Mouse (Mus musculus) spleen, postnatal 36 days (tissue): ENCODE measurements around the gene Cryab.

Source experiments
- DNase-seq, 2 experiments: peaks; one replicate each; pipeline ENCODE4 v3.0.0; 2022; ENCODE audit warnings: low spot score in 2 of 2, mixed read lengths in 1 of 2

The Cryab gene

DNA sequence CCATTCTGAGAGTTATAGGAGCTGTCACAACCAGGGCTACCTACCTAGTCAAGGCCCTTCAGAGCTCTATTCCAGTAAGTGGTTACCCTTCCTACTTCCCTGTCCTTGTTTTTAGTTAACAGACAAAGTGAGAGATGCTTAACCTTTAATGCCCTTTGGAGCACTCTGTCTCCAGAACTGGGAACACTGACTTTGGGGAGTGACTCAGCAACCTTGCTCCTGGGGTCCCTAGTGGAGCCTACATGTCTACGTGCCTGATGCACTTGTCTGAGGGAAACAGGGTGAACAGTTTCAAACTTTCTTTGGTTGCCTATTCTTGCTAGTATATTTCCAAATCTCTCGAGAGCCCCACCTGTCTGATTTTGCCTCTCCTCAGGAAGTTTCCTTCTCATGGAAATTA is 8.4 kb upstream of the Cryab start:
- DNase-seq: no peak

DNA sequence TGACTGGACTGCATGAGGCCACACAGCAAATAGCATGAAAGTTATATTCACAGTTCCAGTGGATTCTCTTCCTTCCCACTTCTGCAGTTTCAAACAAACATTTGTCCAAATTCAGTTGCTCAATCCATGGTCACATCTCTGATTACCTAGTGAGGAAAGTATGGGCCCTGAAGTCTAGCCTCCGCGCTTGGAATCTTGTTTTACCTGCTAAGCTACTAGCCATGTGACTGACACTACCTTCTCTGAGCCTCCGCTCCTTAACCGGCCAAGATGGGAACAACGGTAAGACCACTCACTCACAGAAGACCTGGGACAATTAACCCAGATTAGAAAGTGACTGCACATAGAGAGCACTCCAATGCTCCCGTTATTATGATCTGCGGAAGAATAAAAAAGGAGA is 5.3 kb upstream of the Cryab start:
- DNase-seq: no peak

DNA sequence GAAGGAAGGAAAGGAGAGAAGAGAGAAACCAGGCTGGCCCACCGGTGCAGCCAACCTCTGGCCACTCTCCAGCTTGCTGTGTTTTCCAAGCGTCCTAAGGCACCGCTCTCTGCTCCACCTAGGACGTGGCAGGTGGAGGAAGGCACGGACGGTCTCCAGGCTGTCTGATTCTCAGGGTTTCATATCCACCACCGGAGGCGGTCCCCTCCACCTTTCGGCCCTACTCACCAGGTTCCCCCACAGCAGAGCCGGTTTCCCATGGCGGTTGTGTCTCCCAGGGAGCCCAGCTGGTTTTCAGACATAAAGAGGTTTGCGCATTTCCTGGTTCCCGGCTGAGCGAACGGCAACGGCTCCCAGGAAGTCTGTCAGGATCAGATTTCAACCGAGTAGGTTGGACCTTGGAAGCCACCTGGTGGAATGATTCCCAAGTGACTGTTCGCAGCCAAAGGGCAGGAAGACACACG is 4.9 kb upstream of the Cryab start, which contains the start of gene 2310030G06Rik:
Gene 2310030G06Rik (minus strand): TSS at position 323 of the 464 bp plus-strand sequence.
- DNase-seq: no peak

DNA sequence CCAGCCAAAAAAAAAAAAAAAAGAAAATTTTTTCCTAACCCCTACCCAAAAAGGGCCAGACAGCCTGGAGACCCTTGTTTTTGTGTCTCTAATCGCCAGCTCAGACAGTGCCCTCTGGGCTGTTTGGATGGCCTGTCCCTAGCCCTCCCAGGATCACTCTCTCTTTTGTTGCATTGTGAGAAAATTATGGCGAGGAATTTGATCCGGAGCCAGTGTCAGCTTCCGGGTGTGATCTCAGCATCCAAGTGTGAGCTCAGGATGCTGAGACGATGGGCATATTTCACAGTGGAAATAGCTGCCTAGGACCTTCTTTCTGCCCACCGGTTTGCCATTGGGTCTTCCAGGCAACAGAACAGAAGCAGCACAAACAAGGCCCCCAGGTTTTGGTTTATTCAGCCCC is 419 bp upstream of the Cryab start:
- DNase-seq: no peak

DNA sequence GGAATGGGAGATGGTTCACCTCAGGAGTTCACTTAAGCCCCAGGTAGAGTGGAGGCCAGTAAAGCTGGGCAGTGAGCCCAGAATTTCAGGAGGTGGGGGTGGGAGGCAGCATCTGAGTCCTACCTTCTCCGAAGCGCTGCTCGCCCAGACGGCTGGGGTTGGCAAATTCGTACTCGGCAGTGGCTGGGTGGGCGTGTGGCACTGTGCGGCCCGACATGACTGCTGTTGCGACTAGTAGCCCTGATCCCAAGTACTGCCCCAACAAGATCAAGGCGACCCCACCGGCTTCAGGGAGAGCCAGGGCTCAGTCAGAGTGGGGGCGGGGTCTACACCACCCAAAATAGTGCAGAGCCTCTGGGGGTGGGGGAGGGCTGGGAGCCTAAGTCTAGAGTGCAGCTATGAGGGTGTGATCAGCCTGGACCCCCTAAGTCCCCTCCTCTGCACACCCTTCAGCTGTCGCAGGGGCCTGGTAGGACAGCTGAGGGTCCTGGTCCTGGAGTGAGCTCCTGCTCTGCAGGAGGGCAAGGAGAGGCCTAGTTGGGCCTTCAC is 1.0 kb downstream of the Cryab start, which contains the start of gene Hspb2:
Gene Hspb2 (minus strand): TSS at position 301 of the 549 bp plus-strand sequence.
- DNase-seq: no peak

DNA sequence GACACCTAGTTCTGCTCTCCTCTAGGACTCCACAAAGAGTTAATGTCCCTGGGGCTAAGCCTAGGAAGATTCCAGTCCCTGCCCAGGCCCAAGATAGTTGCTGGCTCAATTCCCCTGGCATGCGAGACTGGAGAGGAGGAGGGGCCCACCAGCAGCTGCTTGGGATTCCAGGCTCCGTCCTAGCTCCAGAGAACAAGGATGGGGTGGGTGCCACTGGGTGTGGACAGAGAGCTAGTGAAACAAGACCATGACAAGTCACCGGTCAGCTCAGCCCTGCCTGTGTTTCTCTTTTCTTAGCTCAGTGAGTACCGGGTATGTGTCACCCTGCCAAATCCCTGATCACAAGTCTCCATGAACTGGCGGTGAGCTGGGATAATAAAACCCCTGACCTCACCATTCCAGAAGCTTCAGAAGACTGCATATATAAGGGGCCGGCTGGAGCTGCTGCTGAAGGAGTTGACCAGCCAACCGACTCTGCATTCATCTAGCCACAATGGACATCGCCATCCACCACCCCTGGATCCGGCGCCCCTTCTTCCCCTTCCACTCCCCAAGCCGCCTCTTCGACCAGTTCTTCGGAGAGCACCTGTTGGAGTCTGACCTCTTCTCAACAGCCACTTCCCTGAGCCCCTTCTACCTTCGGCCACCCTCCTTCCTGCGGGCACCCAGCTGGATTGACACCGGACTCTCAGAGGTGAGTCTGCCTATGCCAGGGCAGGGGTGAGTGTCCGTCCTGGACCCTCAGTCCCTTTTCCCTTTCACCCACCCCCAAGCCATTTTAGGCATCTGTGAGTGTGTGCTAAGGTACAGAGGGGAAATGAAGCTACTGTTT is 1.9 kb downstream of the Cryab start:
- no peak for DNase-seq

DNA sequence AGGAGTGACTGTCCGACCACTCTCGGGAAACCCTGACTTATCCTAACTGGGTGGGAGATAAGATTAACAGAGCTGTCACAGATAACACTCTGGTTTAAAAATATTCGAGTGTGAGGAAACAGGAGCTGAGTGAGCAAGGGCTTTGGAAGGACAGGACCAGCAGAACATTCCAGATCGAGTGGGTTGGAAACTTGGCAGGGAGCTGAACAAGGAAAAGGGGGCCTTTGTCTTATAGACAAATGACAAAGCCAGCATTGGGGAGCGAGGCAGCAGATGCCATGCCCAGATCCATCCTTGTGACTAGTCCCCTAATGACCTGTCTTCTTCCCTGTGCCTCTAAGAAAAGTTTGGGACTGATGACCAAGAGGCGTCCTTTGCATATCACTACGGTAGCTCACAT is 2.8 kb downstream of the Cryab start:
- DNase-seq: no peak

DNA sequence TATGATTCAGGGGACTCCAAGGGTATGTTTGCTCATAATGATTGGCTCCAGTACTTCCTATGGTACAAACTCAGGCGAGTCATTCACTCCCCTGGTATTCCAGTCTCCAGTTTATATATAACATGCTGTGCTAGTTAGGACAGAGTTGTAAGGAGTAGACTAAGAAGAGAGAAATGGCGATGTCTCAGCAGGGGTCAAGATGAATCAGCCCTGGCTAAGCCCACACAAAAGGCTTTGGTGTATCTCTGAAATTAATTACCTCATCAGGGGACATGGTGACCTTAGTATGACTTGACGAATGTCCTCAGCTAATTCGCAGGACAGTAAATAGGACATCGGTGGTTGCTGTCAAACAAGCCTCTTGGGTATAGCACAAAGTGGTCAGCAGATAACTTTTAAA is 5.6 kb downstream of the Cryab start:
- no peak for DNase-seq

DNA sequence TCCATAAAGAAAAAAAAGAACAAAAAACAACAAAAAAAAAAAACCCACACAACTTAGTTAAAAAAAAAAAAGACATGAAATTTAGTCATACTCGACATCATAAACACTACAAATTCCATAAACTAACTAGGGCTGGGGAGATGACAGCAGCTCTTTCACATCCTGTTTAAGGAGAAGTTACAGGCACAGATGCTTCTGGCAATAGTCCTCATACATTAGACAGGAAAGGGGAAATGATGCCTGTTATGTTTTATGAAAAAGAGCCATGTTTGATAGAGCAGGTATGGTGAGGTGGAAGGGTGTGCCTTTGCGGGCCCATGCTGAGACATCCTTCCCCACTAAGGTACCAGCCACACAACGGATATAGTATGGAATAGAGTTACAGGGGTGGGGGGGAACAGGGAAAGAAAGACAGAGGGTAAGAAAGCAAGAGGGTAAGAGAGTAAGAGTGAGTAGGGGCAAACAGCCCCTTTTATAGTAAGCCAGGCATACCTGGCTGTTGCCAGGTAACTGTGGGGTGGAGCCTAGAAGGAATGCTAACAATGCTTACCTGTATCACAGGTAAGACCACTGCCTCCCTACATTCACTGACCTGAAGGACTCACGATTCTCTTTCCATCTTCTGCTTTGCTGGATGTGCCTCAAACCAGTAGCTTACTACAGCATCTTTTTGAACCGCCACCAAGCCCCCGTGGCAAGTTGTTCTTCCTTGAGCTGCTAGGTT is 10.6 kb downstream of the Cryab start:
- DNase-seq: no peak

DNA sequence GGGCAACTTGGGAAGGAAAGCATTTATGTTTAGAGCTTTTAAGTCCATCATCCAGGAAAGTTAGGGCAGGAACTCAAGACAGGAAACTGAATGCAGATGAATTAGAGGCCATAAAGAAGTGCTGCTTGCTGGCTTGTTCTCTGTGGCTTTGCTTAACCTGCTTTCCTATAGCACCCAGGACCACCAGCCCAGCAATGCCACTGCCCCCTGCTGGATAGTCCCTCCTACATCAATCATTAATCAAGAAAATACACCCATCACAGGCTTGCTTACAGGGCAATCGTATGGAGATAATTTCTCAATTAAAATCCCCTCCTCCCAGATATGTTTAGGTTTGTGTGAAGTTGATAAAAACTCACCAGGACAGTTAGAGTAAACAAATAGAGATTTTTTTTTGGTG is 12.2 kb downstream of the Cryab start:
- no peak for DNase-seq

DNA sequence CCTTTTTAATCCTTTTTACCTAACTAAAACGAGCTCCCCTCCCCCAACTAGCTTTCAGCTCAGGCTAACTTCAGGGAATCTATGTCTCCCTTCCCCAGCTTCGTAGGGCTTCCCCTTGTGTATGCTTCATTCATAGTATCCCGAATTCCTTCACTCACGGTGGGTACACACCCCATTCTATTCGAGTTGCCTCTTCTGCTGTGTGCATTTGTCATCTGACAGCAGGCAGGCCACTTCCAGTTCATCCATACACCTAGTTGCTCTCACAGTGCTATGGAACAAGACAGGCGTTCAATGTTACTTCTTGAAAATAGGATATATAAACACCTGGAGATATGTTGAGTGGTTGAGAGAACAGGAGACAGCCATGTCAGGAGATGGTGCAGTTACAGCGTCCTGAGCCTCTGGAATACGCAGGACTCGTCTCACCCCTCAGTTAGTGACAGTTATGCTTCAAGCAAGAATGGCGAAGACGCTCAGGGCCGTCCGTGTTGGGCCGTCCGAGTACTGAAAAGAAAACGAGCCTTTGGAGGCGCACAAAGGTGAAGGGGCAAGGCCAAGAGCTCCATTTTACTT is 16.5 kb downstream of the Cryab start:
- DNase-seq: no peak

DNA sequence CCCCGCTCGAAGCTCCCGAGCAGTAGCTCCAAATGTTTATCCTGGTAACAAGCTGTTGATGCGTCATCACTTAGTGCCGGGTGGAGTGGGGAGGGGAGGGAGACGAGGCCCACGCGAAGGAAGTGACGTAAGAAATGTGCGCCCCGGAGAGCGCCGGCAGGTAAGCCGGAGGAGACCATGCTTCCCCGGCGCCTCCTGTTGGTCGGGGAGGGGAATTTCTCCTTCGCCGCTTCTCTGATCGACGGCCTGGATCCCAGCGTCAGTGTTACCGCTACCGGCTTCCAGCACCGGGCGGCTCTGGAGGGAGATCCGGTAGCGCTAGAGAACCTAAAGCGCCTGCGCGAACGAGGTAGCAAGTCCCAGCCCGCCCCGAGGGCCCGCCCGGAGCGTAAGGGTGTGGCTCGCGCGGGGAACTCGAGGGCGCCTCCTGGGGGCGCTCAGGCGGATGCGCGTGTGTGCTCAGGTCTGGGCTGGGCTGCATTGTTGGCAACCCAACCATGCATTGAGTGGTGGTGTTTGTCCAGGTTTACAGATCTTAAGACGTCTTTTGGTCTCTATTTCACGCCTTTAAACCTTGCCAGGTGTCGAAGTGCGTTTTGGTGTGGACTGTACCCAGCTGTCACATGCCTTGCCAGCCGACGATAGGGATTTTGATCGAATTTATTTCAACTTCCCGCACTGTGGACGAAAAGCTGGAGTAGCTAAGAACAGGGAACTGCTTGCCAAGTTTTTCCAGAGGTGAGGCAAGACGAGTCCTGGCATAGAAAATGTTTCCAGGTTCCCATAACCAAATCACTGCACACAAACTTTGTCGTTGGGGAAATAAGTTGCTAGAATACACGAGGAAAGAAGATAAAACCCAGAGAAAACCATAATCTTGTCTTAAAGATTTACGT is 17.2 kb downstream of the Cryab start, which contains the start of gene Fdxacb1:
Gene Fdxacb1 (plus strand): TSS at position 130 of the 896 bp plus-strand sequence.
- DNase-seq: peak; percentile 97

DNA sequence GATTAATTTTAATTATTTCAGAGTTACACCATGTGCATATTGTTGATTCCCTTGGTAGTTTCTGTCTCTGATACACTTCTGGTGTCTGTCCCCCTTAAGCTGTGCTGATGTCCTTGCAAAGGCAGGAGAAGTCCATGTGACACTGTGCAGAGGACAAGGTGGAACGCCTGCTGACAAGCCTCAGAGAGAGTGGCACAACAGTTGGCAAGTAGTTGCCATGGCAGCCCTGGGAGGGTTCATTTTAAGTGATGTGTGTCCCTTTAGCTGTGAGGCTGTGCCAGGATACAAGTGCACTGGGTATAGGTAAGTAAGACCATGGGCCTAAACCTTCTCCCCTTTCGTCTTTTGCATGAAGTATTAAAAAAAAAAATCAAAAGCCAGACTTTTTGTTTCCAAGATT is 18.9 kb downstream of the Cryab start:
- DNase-seq: no peak

DNA sequence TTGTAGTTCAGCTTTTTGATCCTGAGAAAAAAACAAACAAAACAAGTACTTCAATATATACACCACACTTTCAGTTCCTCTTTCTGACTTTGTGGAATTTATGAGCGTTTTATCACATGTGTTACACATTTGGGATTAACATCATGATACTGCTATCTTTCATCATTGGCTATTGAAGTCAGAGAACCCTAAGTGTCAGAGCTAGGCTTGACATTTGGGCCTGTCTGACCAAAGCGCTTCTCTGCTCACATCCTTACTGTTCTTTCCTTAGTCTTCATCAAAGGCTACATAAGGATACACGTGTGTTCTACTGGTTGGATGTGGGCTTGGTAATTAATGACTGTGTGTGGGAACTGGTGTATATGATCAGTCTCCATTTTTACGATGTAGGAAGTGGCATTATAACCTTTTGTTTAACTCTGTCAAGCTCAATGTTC is 22.9 kb downstream of the Cryab start:
- peak in 1 of 2 experiments; percentile 11 for DNase-seq

DNA sequence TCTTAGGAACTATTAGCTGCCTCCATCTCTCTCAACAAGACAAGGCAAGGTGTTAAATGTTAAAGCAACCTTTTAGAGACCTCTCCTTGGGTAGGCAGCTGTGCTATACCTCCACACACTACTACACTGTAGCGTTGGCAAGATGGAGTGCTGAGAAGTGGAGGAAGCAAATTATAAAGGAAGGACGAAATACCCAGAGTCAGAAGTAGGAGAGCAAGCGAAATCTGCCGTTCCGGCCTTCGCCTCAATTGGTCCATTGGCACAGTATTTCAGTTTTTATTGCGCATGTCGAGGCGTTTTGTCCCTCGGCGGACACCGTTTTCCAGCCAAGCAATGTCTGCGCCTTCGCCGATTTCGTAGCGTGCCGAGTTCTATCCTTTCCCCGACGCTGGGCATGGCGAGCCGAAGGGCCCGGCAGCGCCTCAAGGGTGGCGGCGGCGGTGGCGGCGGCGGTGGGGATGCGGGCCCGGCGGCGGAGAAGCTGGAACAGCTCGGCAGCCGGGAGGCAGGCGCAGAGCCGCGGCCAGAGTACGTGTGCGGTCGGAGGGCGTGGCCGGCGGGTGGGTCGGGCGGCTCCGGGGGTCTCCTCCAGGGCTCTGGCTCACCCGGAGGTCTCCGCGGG is 24.0 kb downstream of the Cryab start, which contains the start of the genes Alg9 and 1110032A03Rik:
Gene Alg9 (plus strand): TSS at position 29 of the 622 bp plus-strand sequence.
Gene 1110032A03Rik (minus strand): TSS at position 530 of the 622 bp plus-strand sequence.
- DNase-seq: peak; percentile 80 to 84

DNA sequence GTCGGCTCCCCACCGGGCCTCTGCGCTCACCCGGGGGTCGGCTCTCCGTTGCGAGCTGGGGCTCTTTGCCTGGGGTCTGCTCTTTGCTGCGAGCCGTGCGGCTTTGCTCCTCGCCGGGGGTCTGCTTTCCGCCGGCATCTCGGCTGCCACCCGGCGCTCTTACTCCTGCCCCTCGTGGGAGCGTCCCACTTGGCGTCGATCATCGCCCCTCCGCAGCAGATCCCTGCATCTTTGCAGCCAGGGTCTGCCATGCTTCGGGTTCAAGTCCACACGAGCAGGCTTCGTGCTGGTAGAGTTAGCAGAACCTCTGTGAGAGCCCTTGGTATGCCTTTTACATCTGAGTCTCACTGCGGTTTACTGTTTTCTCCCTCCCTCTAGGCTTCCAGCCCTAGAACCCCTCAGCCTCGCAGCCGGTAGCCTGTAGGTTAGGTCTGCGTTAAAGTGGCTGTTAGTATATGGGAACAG is 24.6 kb downstream of the Cryab start:
- DNase-seq: no peak

DNA sequence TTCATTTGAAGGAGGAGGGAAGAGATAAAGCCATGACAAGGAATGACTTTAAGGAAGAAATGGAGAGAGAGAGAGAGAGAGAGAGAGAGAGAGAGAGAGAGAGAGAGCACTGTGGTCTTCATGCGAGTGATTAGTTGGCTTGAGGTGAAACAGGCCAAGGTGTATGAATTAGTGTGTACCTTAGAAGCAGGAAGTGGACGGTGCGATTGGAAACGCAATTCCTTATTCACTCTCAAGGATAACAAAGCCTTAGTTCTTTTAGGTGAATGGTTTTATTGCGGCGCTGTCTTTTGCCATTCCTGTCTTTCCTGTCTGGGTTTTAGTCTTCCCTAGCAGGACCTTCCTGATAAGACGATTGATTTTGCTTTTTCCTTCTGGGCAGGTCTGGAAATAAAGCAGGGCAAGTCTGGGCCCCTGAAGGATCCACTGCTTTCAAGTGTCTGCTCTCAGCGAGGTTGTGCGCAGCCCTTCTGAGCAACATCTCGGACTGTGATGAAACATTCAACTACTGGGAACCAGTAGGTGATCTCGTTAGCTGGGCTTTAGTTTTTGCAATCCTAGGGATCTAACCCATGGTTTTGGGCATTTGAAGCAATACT is 25.1 kb downstream of the Cryab start:
- DNase-seq: no peak

DNA sequence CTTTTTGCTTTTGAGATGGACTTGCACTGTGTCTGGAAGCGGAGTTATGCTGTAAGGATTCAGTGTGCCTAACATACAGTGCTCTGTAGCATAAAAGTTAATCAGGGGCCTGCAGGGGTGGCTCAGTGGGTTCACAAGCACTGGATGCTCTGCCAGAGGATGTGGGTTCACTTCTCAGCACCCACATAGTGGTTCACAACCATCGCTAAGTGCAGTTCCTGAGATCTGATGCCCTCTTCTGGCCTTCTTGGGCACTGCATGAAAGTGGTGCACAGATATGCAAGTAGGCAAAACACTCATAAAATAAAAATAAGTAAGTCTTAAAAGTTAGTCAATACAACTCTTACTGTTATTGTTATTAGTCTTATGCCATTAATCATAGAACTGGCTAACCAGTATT is 31.0 kb downstream of the Cryab start:
- DNase-seq: peak; percentile 21 to 22

DNA sequence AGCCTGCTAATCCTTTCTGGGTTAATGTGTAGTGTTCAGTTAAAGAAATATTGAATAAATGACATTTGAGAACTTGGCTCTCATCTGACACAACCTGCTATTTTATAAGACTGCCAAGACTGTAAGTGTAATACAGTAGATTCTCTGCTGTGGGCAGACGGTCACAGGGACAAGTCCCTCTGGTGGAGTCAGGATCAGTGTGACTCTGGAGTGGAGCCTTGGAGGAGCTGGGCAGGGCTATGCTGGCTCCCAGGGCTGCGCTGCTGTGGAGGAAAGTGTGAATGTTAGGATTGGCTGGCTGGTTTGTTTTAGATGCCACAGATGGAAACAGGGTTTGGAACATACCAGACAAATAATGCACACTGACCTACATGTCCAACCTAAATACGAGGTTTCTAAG is 44.1 kb downstream of the Cryab start:
- DNase-seq: no peak

DNA sequence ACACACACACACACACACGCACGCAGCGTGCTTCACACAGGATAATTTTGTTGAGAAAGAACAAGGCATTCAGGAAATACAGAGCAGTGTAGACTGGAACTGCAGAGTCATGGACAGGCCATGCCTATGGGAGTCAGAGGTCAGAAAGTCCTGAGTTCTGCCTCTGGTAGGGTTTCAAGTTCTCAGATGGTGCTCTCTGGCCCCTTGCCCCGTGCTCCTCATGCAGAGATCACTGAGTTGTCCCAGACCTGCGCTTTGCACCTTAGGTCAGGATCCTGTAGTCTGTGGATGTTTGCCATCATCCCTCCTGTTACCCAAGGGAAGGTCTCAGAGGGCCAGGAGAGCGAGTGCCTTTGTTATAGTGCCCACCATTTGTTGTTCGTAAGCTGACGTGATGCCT is 45.7 kb downstream of the Cryab start:
- no peak for DNase-seq
